Mouse (Mus musculus) cerebellum, adult 2 months (tissue): ENCODE results near the gene Natd1. TPM values are rescaled to one million over a fixed set of nuclear protein-coding genes. Genes with fewer than 3 reads are reported as not detected.

ENCODE experiments used
- DNase-seq, 2 experiments: peaks; one replicate each; pipeline ENCODE4 v3.0.0; 2021
- H3K27ac ChIP-seq: fragments of 200-500 bp; 2 replicates; pipeline ENCODE4 v1.5.1; 2012; ENCODE audit warnings: low read length, control low read depth, inconsistent platforms; ENCODE audit not compliant: insufficient read depth
- H3K27me3 ChIP-seq: fragments of 200-500 bp; 2 replicates; pipeline ENCODE4 v1.6.1; 2012; ENCODE audit warnings: inconsistent platforms, mild to moderate bottlenecking, low read length, moderate library complexity; ENCODE audit not compliant: control insufficient read depth, insufficient read depth
- H3K4me1 ChIP-seq: fragments of 200-500 bp; 2 replicates; pipeline ENCODE4 v1.6.1; 2011; ENCODE audit warnings: low read length; ENCODE audit not compliant: control insufficient read depth, insufficient read depth
- H3K4me3 ChIP-seq: fragments of 200-500 bp; replicated peaks from 2 replicates; pipeline ENCODE3; 2011; ENCODE audit warnings: mild to moderate bottlenecking, low read depth, low read length, control low read depth; ENCODE audit not compliant: insufficient read depth
- CTCF ChIP-seq: fragments of 200-500 bp; IDR thresholded peaks from 2 replicates; pipeline ENCODE4 v1.5.1; 2011; ENCODE audit warnings: low read depth, mild to moderate bottlenecking, control low read depth, low read length, moderate library complexity, borderline replicate concordance; ENCODE audit not compliant: insufficient read depth
- POLR2A ChIP-seq: fragments of 200-500 bp; IDR thresholded peaks from 2 replicates; pipeline ENCODE4 v1.6.1; 2011; ENCODE audit warnings: low read length, control low read depth, borderline replicate concordance; ENCODE audit not compliant: insufficient read depth
- WGBS: fragments of 180-500 bp; shearing (Covaris S2); methylation state at CpG from one replicate; pipeline ENCODE4 v1.1.7; 2018; 5-methylcytosine and 5-hydroxymethylcytosine counted together
- polyA plus RNA-seq: library from polyadenylated mRNA; depleted of rRNA; stranded (reverse); fragments of >200 nt; gene quantifications from 2 replicates; pipeline ENCODE4 v1.2.3, GENCODE M21; 2012

Natd1 gene
- polyA plus RNA-seq, 1 experiment: 16.6 TPM

GRCm38 (mm10) chr11:60913301-60914196, 1.0 kb downstream of the Natd1 start:
- no peaks in the 10 kb centered on the region for H3K27me3 ChIP-seq
- DNase-seq: peak; percentile 93
- H3K4me3 ChIP-seq: peak overlapping the region; percentile 97
- H3K4me1 ChIP-seq: peaks cover 25% of the 10 kb centered on the region
- TF ChIP-seq CTCF: no peak
- TF ChIP-seq POLR2A: peak; percentile 56
- peak overlapping the region; percentile 67 for H3K27ac ChIP-seq
- WGBS: under 1% methylated on average over 86 of the region's 86 CpGs

- peak in 1 of 2 experiments; percentile 35 for DNase-seq
- 0 out of 2 replicates have a peak overlapping the region, but pooled peaks have one; percentile 36 for H3K27ac ChIP-seq
- TF ChIP-seq CTCF (no peak), POLR2A (no peak)
- H3K27me3 ChIP-seq: no peaks in the 10 kb centered on the region
- peak overlapping the region; percentile 97 for H3K4me3 ChIP-seq
- H3K4me1 ChIP-seq: peaks cover 25% of the 10 kb centered on the region
- 10% methylated on average over 7 of the region's 7 CpGs for WGBS
Measured at GRCm38 (mm10) chr11:60912525-60912973, 2.0 kb downstream of the Natd1 start.

GRCm38 (mm10) chr11:60909626-60910025, 4.9 kb downstream of the Natd1 start:
- Histone ChIP-seq H3K4me3 (no peak overlapping the region), H3K4me1 (peaks cover 46% of the 10 kb centered on the region), H3K27ac (peak overlapping the region; percentile 39; the same call in 1 of the 2 replicates), H3K27me3 (no peaks in the 10 kb centered on the region)
- 10% methylated on average over 1 of the region's 1 CpGs for WGBS
- TF ChIP-seq CTCF (no peak), POLR2A (no peak)
- DNase-seq: no peak

GRCm38 (mm10) chr11:60908073-60908472, 6.5 kb downstream of the Natd1 start:
- DNase-seq: no peak
- no peaks in the 10 kb centered on the region for H3K27me3 ChIP-seq
- peaks cover 56% of the 10 kb centered on the region for H3K4me1 ChIP-seq
- TF ChIP-seq CTCF (no peak), POLR2A (no peak)
- H3K27ac ChIP-seq: no peak overlapping the region
- WGBS: 76% methylated on average over 3 of the region's 3 CpGs
- H3K4me3 ChIP-seq: no peak overlapping the region

- 25% methylated on average over 4 of the region's 4 CpGs for WGBS
Measured at GRCm38 (mm10) chr11:60906449-60906848, 8.1 kb downstream of the Natd1 start.

GRCm38 (mm10) chr11:60905407-60906120, 9.0 kb downstream of the Natd1 start:
- peaks cover 47% of the 10 kb centered on the region for H3K4me1 ChIP-seq
- TF ChIP-seq POLR2A: no peak
- no peaks in the 10 kb centered on the region for H3K27me3 ChIP-seq
- DNase-seq: peak; percentile 64 to 76
- WGBS: 30% methylated on average over 10 of the region's 10 CpGs
- peak overlapping the region; percentile 39 for H3K27ac ChIP-seq
- H3K4me3 ChIP-seq: no peak overlapping the region

More at GRCm38 (mm10) chr11:60906449-60906848, 8.1 kb downstream of the Natd1 start:
- no peak overlapping the region for H3K4me3 ChIP-seq
- TF ChIP-seq CTCF (no peak), POLR2A (no peak)
- DNase-seq: peak; percentile 47 to 62
- no peaks in the 10 kb centered on the region for H3K27me3 ChIP-seq
- peaks cover 48% of the 10 kb centered on the region for H3K4me1 ChIP-seq
- H3K27ac ChIP-seq: no peak overlapping the region

GRCm38 (mm10) chr11:60903661-60904061, 10.9 kb downstream of the Natd1 start:
- H3K27ac ChIP-seq: no peak overlapping the region
- H3K4me1 ChIP-seq: peaks cover 35% of the 10 kb centered on the region
- TF ChIP-seq POLR2A (no peak), CTCF (no peak)
- DNase-seq: peak; percentile 55 to 66
- 56% methylated on average over 6 of the region's 6 CpGs for WGBS
- no peaks in the 10 kb centered on the region for H3K27me3 ChIP-seq
- H3K4me3 ChIP-seq: no peak overlapping the region
